In the genomic region with DNA sequence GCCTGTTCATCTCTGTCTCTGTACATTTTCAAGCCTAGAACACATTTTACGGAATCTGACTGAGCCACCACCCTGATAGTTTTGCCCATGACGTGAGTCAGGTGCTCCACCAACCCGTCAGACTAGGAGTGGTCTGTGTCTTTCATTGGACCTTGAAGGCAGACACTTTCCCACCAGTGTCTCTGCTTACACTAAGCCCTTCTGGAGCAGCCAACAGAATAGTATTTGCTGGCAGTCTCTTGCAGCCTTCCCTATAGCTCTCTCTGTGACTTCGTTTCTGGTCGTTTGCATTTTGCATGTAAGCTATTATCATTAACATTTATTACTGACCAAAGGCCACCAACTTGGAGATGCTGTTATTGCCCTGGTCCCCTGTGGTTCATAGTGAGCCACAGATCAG, we compare ENCODE assay signal across 22 mouse cellular contexts.
A peak's percentile ranks its signal among the peaks of the same experiment; 100 is the strongest.
DNase-seq lines count a peak whose midpoint lies in the region; ATAC-seq lines count a peak whose summit lies in the region.
"Had no signal": no experiment of that assay in that cellular context is flagged by ENCODE, and none has a peak within 500 bp of the region (broad histone marks: within the 10 kb centered on the region; RNA-seq: fewer than 3 reads in every experiment).

No protein-coding gene starts in this region.

- no peaks in the 10 kb centered on the region for H3K9me3 ChIP-seq in embryonic facial prominence, embryonic 14.5 days (ENCODE audit: control insufficient read depth, low read length)
- H3K9me3 ChIP-seq in embryonic facial prominence, embryonic 10.5 days, result no peaks in the 10 kb centered on the region
- no peaks in the 10 kb centered on the region for H3K9me3 ChIP-seq in limb, embryonic 13.5 days
- no peaks in the 10 kb centered on the region for H3K9me3 ChIP-seq in limb, embryonic 10.5 days (replicated peaks)
- no peaks in the 10 kb centered on the region for H3K9me3 ChIP-seq in intestine, embryonic 16.5 days (ENCODE audit: control insufficient read depth, low read length)
- no peaks in the 10 kb centered on the region for H3K9me3 ChIP-seq in forebrain, embryonic 13.5 days (replicated peaks)
- H3K9me3 ChIP-seq: embryonic facial prominence, embryonic 12.5 days; forebrain, embryonic 10.5 days; heart, embryonic 12.5 days; heart, embryonic 15.5 days; hindbrain, embryonic 15.5 days had no signal

- H3K27ac ChIP-seq in embryonic facial prominence, embryonic 14.5 days (replicated peaks; ENCODE audit: low read depth, low read length), result peak overlapping the region; percentile 28; the same call in 1 of the 2 replicates
- H3K27ac ChIP-seq in embryonic facial prominence, embryonic 10.5 days (replicated peaks), result no peak overlapping the region
- H3K27ac ChIP-seq in limb, embryonic 13.5 days, result peak overlapping the region; percentile 16; the same call in 1 of the 2 replicates
- no peak overlapping the region for H3K27ac ChIP-seq in limb, embryonic 10.5 days
- H3K27ac ChIP-seq in intestine, embryonic 16.5 days (ENCODE audit: low read length), result no peak overlapping the region
- H3K27ac ChIP-seq in forebrain, embryonic 13.5 days, result no peak overlapping the region
- H3K27ac ChIP-seq: embryonic facial prominence, embryonic 12.5 days; forebrain, embryonic 10.5 days; heart, embryonic 15.5 days; hindbrain, embryonic 15.5 days had no signal

- DNase-seq in embryonic facial prominence, embryonic 14.5 days (ENCODE audit: low spot score), result no peak
- no peak for DNase-seq in embryonic facial prominence, embryonic 10.5 days (ENCODE audit: low spot score)
- no peak for DNase-seq in limb, embryonic 10.5 days (ENCODE audit: low spot score)
- no peak for DNase-seq in embryo, embryonic 9.5 days (ENCODE audit: extremely low spot score)
- DNase-seq: adrenal gland, adult 8-10 months; adrenal gland, postnatal 25 days; cerebellum, adult 11-12 months; cerebellum, adult 8-10 months; cerebellum, postnatal 36 days; embryo, embryonic 11 days; forebrain, postnatal 0 days had no signal

- H3K4me1 ChIP-seq in embryonic facial prominence, embryonic 14.5 days (ENCODE audit: control insufficient read depth, insufficient read depth, low read length), result peaks cover 15% of the 10 kb centered on the region; the same call in 1 of the 2 replicates
- H3K4me1 ChIP-seq in embryonic facial prominence, embryonic 10.5 days, result 0 out of 2 replicates have a peak, but pooled peaks cover 5% of the 10 kb centered on the region
- no peaks in the 10 kb centered on the region for H3K4me1 ChIP-seq in limb, embryonic 13.5 days
- H3K4me1 ChIP-seq in limb, embryonic 10.5 days, result no peaks in the 10 kb centered on the region
- H3K4me1 ChIP-seq in intestine, embryonic 16.5 days (ENCODE audit: control insufficient read depth, insufficient read depth, low read length), result no peaks in the 10 kb centered on the region
- H3K4me1 ChIP-seq in forebrain, embryonic 13.5 days, result 0 out of 2 replicates have a peak, but pooled peaks cover 6% of the 10 kb centered on the region
- H3K4me1 ChIP-seq: embryonic facial prominence, embryonic 12.5 days; heart, embryonic 15.5 days had no signal

- no peaks in the 10 kb centered on the region for H3K27me3 ChIP-seq in embryonic facial prominence, embryonic 14.5 days (replicated peaks; ENCODE audit: control insufficient read depth, insufficient read depth, low read length)
- no peaks in the 10 kb centered on the region for H3K27me3 ChIP-seq in embryonic facial prominence, embryonic 10.5 days (replicated peaks; ENCODE audit: low read depth, poor library complexity, severe bottlenecking)
- H3K27me3 ChIP-seq in limb, embryonic 13.5 days, result no peaks in the 10 kb centered on the region
- H3K27me3 ChIP-seq in limb, embryonic 10.5 days (ENCODE audit: low read depth, poor library complexity, severe bottlenecking), result no peaks in the 10 kb centered on the region
- no peaks in the 10 kb centered on the region for H3K27me3 ChIP-seq in intestine, embryonic 16.5 days (replicated peaks; ENCODE audit: control insufficient read depth, insufficient read depth, low read length)
- no peaks in the 10 kb centered on the region for H3K27me3 ChIP-seq in forebrain, embryonic 13.5 days
- H3K27me3 ChIP-seq: embryonic facial prominence, embryonic 12.5 days; hindbrain, embryonic 15.5 days had no signal

- H3K4me2 ChIP-seq in embryonic facial prominence, embryonic 14.5 days (ENCODE audit: low read depth, low read length), result no peak overlapping the region
- H3K4me2 ChIP-seq in limb, embryonic 13.5 days (replicated peaks), result no peak overlapping the region
- H3K4me2 ChIP-seq in intestine, embryonic 16.5 days (ENCODE audit: low read depth, low read length), result no peak overlapping the region
- H3K4me2 ChIP-seq in forebrain, embryonic 13.5 days, result no peak overlapping the region
- H3K4me2 ChIP-seq: embryonic facial prominence, embryonic 12.5 days; heart, embryonic 12.5 days; heart, embryonic 15.5 days; hindbrain, embryonic 15.5 days had no signal

- no peak for ATAC-seq in embryonic facial prominence, embryonic 14.5 days (ENCODE audit: low read depth)
- ATAC-seq in limb, embryonic 13.5 days (ENCODE audit: low FRiP score, low read depth), result no peak
- ATAC-seq in intestine, embryonic 16.5 days, result peak; percentile 67
- ATAC-seq in forebrain, embryonic 13.5 days, result no peak
- ATAC-seq: activated CD4-positive, CD25-positive, alpha-beta regulatory T cell, adult 4 months; forebrain, embryonic 14.5 days; forebrain, postnatal 0 days had no signal

- H3K9ac ChIP-seq in embryonic facial prominence, embryonic 14.5 days (ENCODE audit: low read depth, low read length), result no peak overlapping the region
- no peak overlapping the region for H3K9ac ChIP-seq in limb, embryonic 13.5 days
- no peak overlapping the region for H3K9ac ChIP-seq in intestine, embryonic 16.5 days (ENCODE audit: low read depth, low read length)
- H3K9ac ChIP-seq in forebrain, embryonic 13.5 days, result no peak overlapping the region
- H3K9ac ChIP-seq: embryonic facial prominence, embryonic 12.5 days; forebrain, postnatal 0 days; heart, embryonic 12.5 days; heart, embryonic 15.5 days; hindbrain, embryonic 15.5 days had no signal

- H3K36me3 ChIP-seq in embryonic facial prominence, embryonic 14.5 days (ENCODE audit: control insufficient read depth, insufficient read depth, low read length), result no peaks in the 10 kb centered on the region
- no peaks in the 10 kb centered on the region for H3K36me3 ChIP-seq in embryonic facial prominence, embryonic 10.5 days (replicated peaks)
- H3K36me3 ChIP-seq in limb, embryonic 13.5 days, result no peaks in the 10 kb centered on the region
- no peaks in the 10 kb centered on the region for H3K36me3 ChIP-seq in limb, embryonic 10.5 days
- no peaks in the 10 kb centered on the region for H3K36me3 ChIP-seq in intestine, embryonic 16.5 days (ENCODE audit: control insufficient read depth, insufficient read depth, low read length)
- no peaks in the 10 kb centered on the region for H3K36me3 ChIP-seq in forebrain, embryonic 13.5 days (ENCODE audit: poor library complexity, severe bottlenecking)
- H3K36me3 ChIP-seq: embryonic facial prominence, embryonic 12.5 days; forebrain, embryonic 10.5 days; heart, embryonic 12.5 days; heart, embryonic 15.5 days; hindbrain, embryonic 15.5 days had no signal

- H3K4me3 ChIP-seq in embryonic facial prominence, embryonic 14.5 days (ENCODE audit: low read depth, low read length), result no peak overlapping the region
- no peak overlapping the region for H3K4me3 ChIP-seq in embryonic facial prominence, embryonic 10.5 days
- H3K4me3 ChIP-seq in limb, embryonic 13.5 days, result no peak overlapping the region
- no peak overlapping the region for H3K4me3 ChIP-seq in limb, embryonic 10.5 days
- H3K4me3 ChIP-seq in intestine, embryonic 16.5 days (ENCODE audit: low read length), result no peak overlapping the region
- H3K4me3 ChIP-seq in forebrain, embryonic 13.5 days, result no peak overlapping the region
- H3K4me3 ChIP-seq: embryonic facial prominence, embryonic 12.5 days; forebrain, embryonic 10.5 days; gastrocnemius, adult 2 months; heart, embryonic 12.5 days; heart, embryonic 15.5 days; hindbrain, embryonic 15.5 days had no signal

- 82% methylated on average over 5 of the region's 5 CpGs for WGBS in embryonic facial prominence, embryonic 14.5 days
- WGBS in embryonic facial prominence, embryonic 10.5 days, result 91% methylated on average over 5 of the region's 5 CpGs
- 58% methylated on average over 5 of the region's 5 CpGs for WGBS in limb, embryonic 13.5 days
- 80% methylated on average over 5 of the region's 5 CpGs for WGBS in limb, embryonic 10.5 days
- WGBS in intestine, embryonic 16.5 days, result 55% methylated on average over 5 of the region's 5 CpGs
- 80% methylated on average over 5 of the region's 5 CpGs for WGBS in forebrain, embryonic 13.5 days

Comparison
In these comparisons a context has a peak if more than half of its experiments do, and no peak if none do; other contexts are left out.
1. H3K27ac ChIP-seq: peak in embryonic facial prominence, embryonic 14.5 days (single experiment) and limb, embryonic 13.5 days (single experiment); none in embryonic facial prominence, embryonic 10.5 days (single experiment), limb, embryonic 10.5 days (single experiment), intestine, embryonic 16.5 days (single experiment) and forebrain, embryonic 13.5 days (single experiment).